Mouse (Mus musculus) lung, postnatal 0 days (tissue): Measurements from ENCODE around the gene 2310009B15Rik. TPM values are rescaled to one million over a fixed set of nuclear protein-coding genes. Genes with fewer than 3 reads are reported as not detected.

Experiments
- ATAC-seq: fragments of 200-750 bp; cut with Nextera tagmentation; 2 replicates; pipeline ENCODE4 v1.8.0; 2017; ENCODE audit warnings: moderate library complexity
- DNase-seq: peaks from one replicate; pipeline ENCODE4 v3.0.0-alpha.2; 2016; ENCODE audit warnings: low spot score
- H3K27ac ChIP-seq: fragments of 300-500 bp; sonication (generic); 2 replicates; pipeline ENCODE4 v1.5.1; 2014; ENCODE audit warnings: antibody characterized with exemption, mild to moderate bottlenecking, low read length, mixed read lengths
- H3K27me3 ChIP-seq: fragments of 300-500 bp; sonication (generic); replicated peaks from 2 replicates; pipeline ENCODE4 v1.6.1; 2014; ENCODE audit warnings: low read length, mixed read lengths; ENCODE audit not compliant: insufficient read depth
- H3K36me3 ChIP-seq: fragments of 300-500 bp; sonication (generic); 2 replicates; pipeline ENCODE4 v1.6.1; 2014; ENCODE audit warnings: low read length, mixed read lengths; ENCODE audit not compliant: insufficient read depth
- H3K4me1 ChIP-seq: fragments of 300-500 bp; sonication (generic); 2 replicates; pipeline ENCODE4 v1.6.1; 2014; ENCODE audit warnings: antibody characterized with exemption, low read depth, low read length, mixed read lengths; ENCODE audit not compliant: insufficient read depth
- H3K4me2 ChIP-seq: fragments of 300-500 bp; sonication (generic); replicated peaks from 2 replicates; pipeline ENCODE4 v1.6.1; 2014; ENCODE audit warnings: low read depth, mild to moderate bottlenecking, low read length, moderate library complexity, mixed read lengths
- H3K4me3 ChIP-seq: fragments of 300-500 bp; sonication (generic); 2 replicates; pipeline ENCODE4 v1.5.1; 2014; ENCODE audit warnings: low read depth, low read length
- H3K9ac ChIP-seq: fragments of 300-500 bp; sonication (generic); replicated peaks from 2 replicates; pipeline ENCODE4 v1.6.1; 2014; ENCODE audit warnings: low read depth, mild to moderate bottlenecking
- H3K9me3 ChIP-seq: fragments of 300-500 bp; sonication (generic); 2 replicates; pipeline ENCODE4 v1.6.1; 2016; ENCODE audit warnings: low read length, mixed read lengths
- CTCF ChIP-seq: IDR thresholded peaks from 2 replicates; pipeline ENCODE4 v1.5.1; 2016; ENCODE audit warnings: antibody characterized with exemption, mild to moderate bottlenecking
- EP300 ChIP-seq: IDR thresholded peaks from 2 replicates; pipeline ENCODE4 v1.6.1; 2016; ENCODE audit warnings: antibody characterized with exemption, mild to moderate bottlenecking, control low read depth
- WGBS: fragments of 180-500 bp; shearing (Covaris S2); extraction: QIAGEN DNeasy Blood & Tissue Kit; methylation state at CpG from one replicate; pipeline ENCODE4 v1.1.7; 2014; 5-methylcytosine and 5-hydroxymethylcytosine counted together
- polyA plus RNA-seq: library from polyadenylated mRNA; unstranded; fragments of >200 nt; fragmentation: Nextera tagmentation; extraction: Ambion mirVana; gene quantifications from 2 replicates; pipeline ENCODE4 v1.2.1, GENCODE M21; 2015

2310009B15Rik gene
- polyA plus RNA-seq, 1 experiment from 2014 or later, result 53.0 TPM

DNA sequence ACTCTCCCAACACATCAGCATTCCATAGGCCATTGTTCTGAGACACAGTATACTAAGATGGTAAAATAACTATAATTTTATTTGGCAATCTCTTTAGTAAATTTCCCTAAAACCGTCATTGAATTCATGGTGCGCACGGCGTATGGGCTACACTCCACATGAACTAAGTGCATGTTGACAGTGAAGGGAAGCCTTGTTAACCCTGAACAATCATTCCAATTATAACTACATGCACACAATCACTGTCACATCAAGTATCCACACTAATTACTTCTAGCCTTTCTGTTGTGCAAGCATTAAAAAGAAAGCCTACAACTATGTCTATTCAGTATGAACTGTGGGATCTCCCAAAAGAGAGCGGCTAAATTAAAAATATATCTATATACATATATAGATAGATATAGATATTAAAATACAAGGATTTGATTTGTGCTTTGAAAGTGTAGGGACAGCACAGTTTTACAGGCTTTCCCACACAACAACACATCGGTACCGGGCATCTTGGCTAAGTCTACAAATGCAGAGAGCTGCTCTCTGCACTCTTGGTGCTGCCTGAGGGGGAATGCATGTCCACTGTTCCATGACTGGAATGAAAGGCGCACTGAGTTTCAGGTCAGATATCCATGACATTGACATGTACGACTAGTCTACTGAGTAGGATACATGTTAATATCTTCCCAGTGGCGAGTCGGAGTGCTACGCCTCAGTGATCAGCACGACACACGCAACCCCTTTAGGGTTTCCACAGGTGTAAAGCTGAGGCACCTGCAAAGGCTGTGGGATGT lies 21.0 kb upstream of the 2310009B15Rik start:
- no peak overlapping the region for H3K9ac ChIP-seq
- no peaks in the 10 kb centered on the region for H3K4me1 ChIP-seq
- no peaks in the 10 kb centered on the region for H3K36me3 ChIP-seq
- H3K4me2 ChIP-seq, result no peak overlapping the region
- TF ChIP-seq CTCF (no peak), EP300 (no peak)
- H3K27me3 ChIP-seq, result no peaks in the 10 kb centered on the region
- H3K4me3 ChIP-seq, result no peak overlapping the region
- DNase-seq (no peak), ATAC-seq (no peak)
- H3K27ac ChIP-seq, result no peak overlapping the region
- no peaks in the 10 kb centered on the region for H3K9me3 ChIP-seq
- 95% methylated on average over 14 of the region's 14 CpGs for WGBS

DNA sequence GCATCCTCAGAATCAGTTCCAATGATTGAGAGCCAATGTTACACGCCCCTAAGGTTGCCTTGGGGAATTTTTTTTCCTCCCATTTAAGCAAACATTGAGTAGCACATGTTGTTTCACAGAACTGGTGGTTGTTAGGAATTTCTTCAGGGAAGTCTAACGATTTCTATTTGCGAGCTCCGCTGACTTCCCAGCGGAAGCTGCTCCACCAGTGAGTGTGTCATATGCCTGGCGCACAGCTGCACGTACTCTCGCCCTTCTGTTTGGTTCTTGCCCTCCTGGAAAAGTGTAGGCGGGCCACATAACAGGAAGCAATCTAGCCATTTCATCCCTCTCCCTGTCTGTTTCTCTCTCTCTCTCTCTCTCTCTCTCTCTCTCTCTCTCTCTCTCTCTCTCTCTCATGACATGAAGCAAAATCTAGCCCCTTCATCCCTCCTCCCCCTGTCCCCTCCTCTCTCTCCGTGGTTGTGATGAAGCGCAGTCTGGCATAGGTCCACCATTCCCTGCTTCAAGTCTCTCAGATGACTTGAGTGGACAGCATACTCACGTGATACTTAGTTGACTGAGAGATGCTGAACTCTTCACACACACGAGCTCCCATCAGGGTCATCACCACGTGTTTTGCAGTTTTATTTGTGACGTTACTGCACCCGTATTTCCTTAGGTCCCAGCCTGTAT lies 19.9 kb upstream of the 2310009B15Rik start:
- Histone ChIP-seq H3K9ac (no peak overlapping the region), H3K27me3 (no peaks in the 10 kb centered on the region), H3K9me3 (no peaks in the 10 kb centered on the region), H3K4me2 (no peak overlapping the region), H3K4me1 (no peaks in the 10 kb centered on the region), H3K4me3 (no peak overlapping the region), H3K27ac (no peak overlapping the region), H3K36me3 (no peaks in the 10 kb centered on the region)
- peak; percentile 41; the same call in 1 of the 2 replicates for ATAC-seq
- WGBS, result 54% methylated on average over 16 of the region's 16 CpGs
- DNase-seq, result peak; percentile 14
- TF ChIP-seq CTCF, result no peak

- Histone ChIP-seq H3K36me3 (peaks cover 8% of the 10 kb centered on the region), H3K9me3 (no peaks in the 10 kb centered on the region), H3K4me1 (no peaks in the 10 kb centered on the region; the same call in 1 of the 2 replicates), H3K4me3 (no peak overlapping the region), H3K9ac (no peak overlapping the region), H3K27me3 (peaks cover 29% of the 10 kb centered on the region), H3K27ac (no peak overlapping the region), H3K4me2 (no peak overlapping the region)
- no peak for TF ChIP-seq EP300
- TF ChIP-seq CTCF, result no peak
- 87% methylated on average over 1 of the region's 1 CpGs for WGBS
- DNase-seq (no peak), ATAC-seq (no peak)
These were observed 5.8 kb downstream of the 2310009B15Rik start for GRCm38 (mm10) chr1:138850823-138851222.

- Histone ChIP-seq H3K9me3 (no peaks in the 10 kb centered on the region), H3K27me3 (peaks cover 33% of the 10 kb centered on the region), H3K4me1 (no peaks in the 10 kb centered on the region; the same call in 1 of the 2 replicates), H3K27ac (no peak overlapping the region), H3K4me2 (no peak overlapping the region), H3K9ac (no peak overlapping the region), H3K36me3 (peaks cover 8% of the 10 kb centered on the region), H3K4me3 (no peak overlapping the region)
- 59% methylated on average over 2 of the region's 4 CpGs for WGBS
- TF ChIP-seq CTCF, result no peak
- TF ChIP-seq EP300, result no peak
- DNase-seq (no peak), ATAC-seq (no peak)
These were observed 6.5 kb downstream of the 2310009B15Rik start for GRCm38 (mm10) chr1:138850161-138850539.

- H3K27me3 ChIP-seq, result peaks cover 37% of the 10 kb centered on the region
- DNase-seq (no peak), ATAC-seq (no peak)
- no peak overlapping the region for H3K27ac ChIP-seq
- H3K9ac ChIP-seq, result no peak overlapping the region
- no peaks in the 10 kb centered on the region for H3K9me3 ChIP-seq
- H3K4me2 ChIP-seq, result no peak overlapping the region
- no peaks in the 10 kb centered on the region; the same call in 1 of the 2 replicates for H3K4me1 ChIP-seq
- H3K36me3 ChIP-seq, result peaks cover 8% of the 10 kb centered on the region
- WGBS, result 19% methylated on average over 8 of the region's 8 CpGs
- TF ChIP-seq CTCF (no peak), EP300 (no peak)
- no peak overlapping the region for H3K4me3 ChIP-seq
These were observed 7.0 kb downstream of the 2310009B15Rik start for GRCm38 (mm10) chr1:138849531-138850160.

DNA sequence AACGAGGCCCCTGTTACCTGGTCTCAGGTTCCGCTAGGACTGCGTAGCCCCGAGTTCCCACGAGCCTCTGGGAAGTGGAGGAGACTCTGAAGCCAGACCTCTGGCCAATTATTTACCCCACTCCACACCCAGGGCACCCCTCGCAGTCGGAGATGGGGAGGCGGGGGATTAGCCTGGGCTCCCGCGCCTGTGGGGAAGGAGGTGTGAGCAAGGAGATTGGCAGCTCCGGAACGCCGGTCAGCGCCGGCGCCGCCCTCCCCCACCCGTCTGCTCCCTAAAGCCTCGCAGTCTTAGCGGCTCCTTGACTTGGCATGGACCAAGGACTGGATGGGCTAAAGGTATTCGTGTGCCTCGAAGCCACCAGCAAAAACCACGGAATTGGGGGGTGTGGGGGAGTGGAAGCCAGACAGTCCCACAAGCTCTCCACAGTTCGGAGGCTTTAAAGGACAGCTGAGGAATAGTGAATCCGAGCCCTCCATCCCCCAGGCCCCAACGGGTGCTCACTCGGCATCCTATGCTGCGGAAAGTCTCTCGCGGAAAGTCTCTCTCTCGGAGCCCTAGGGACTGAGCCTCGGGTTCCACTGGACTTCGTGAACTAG lies 8.0 kb downstream of the 2310009B15Rik start, which contains the start of gene Lhx9:
Lhx9 (minus strand) TSS at position 67 of the 599 bp plus-strand sequence.
- H3K4me1 ChIP-seq, result no peaks in the 10 kb centered on the region; the same call in 1 of the 2 replicates
- peak; percentile 72 for ATAC-seq
- peak within 1 kb of the TSS; percentile 10 for H3K4me3 ChIP-seq
- H3K9me3 ChIP-seq, result no peaks in the 10 kb centered on the region
- no peak within 1 kb of the TSS for H3K9ac ChIP-seq
- H3K27ac ChIP-seq, result no peak within 1 kb of the TSS
- peak; percentile 43 for DNase-seq
- H3K27me3 ChIP-seq, result peaks cover 48% of the 10 kb centered on the region
- H3K4me2 ChIP-seq, result peak within 1 kb of the TSS; percentile 39
- TF ChIP-seq EP300 (no peak), CTCF (no peak)
- 1% methylated on average over 32 of the region's 33 CpGs for WGBS
- H3K36me3 ChIP-seq, result peaks cover 8% of the 10 kb centered on the region
